Mouse (Mus musculus): ENCODE results near the gene Rpe65.

Gene Rpe65

DNA sequence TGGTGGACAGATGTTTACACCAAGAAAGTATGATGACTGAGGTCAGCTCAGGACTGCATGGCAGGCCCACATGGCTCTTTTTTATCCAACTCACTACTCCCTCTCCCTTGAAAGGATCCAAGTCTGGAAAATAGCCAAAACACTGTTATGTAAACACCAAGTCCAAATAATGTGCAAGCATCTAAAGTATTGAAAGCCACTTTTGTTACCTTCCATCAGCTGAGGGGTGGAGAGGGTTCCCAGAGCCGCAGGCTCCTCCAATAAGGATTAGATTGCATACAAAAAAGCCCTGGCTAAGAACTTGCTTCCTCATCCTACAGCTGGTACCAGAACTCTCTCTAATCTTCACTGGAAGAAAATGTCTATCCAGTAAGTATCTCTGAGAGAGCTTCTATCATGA is at the start of gene Rpe65:
Gene Rpe65, plus strand, starts transcription at position 301 of the 400 bp plus-strand sequence.
- in situ Hi-C loops (cut with MboI, MseI), result no loop called here

GRCm38 (mm10) chr3:159550224-159550623 is 48.8 kb upstream of the Rpe65 start:
- in situ Hi-C loops (cut with MboI, MseI), result no loop called here

DNA sequence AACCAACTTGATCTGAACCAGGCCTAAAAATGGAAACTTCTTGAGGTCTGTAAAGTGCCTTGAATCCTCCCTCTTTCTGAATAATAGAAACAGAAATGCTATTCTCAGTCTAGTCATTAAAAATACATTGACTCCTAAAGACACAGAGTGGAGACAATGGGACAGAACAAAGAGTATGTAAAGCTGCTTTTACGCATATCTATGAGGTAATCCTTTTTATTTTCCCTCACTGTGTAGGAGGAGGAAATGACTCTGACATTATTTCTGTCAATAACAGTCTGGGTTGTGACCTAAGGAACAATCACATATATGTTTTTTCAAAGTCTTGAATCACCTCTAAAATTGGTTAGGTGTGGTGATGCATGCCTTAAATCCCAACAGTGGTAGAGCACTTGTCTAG is 16.0 kb downstream of the Rpe65 start:
- in situ Hi-C loops (cut with MboI, MseI), result no loop called here

- in situ Hi-C loops (cut with MboI, MseI), result no loop called here
Observed at GRCm38 (mm10) chr3:159621026-159621425, 22.1 kb downstream of the Rpe65 start.

GRCm38 (mm10) chr3:159624010-159624409 is 25.0 kb downstream of the Rpe65 start:
- in situ Hi-C loops (cut with MboI, MseI), result no loop called here

GRCm38 (mm10) chr3:159660741-159661140 is 61.8 kb downstream of the Rpe65 start:
- in situ Hi-C loops (cut with MboI, MseI), result no loop called here

DNA sequence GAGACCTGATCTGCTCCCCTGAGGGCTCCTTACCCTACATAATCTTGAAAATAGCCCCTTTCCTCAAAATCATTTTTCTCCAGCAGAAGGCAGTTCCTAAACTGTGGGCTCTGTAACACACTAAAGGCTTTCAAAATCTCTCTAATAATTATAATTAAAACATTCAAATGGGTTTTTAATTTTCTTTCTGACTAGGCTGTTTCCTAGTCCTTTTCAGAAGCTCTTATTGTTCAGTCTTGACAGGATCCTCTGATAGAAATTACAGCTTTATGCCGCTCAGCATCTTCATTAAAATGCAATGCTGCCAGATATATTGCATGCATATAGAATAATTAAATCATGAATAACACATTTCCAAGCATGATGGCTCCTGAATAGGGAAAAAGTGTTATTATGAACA is 64.4 kb downstream of the Rpe65 start:
- in situ Hi-C loops (cut with MboI, MseI), result no loop called here
